Mouse (Mus musculus) cerebellum, adult 2 months (tissue): Measurements from ENCODE around the gene Ppp5c. TPM values are rescaled to one million over a fixed set of nuclear protein-coding genes. Genes with fewer than 3 reads are reported as not detected.
A peak's percentile ranks its signal among the peaks of the same experiment; 100 is the strongest.
"Not testable (repeated sequence)": the region's sequence is repeated elsewhere in the genome, so short reads cannot be mapped to it uniquely, and the experiment has no call there.

Experiments
- DNase-seq, 2 experiments: peaks; one replicate each; pipeline ENCODE4 v3.0.0; 2021
- H3K27ac ChIP-seq: fragments of 200-500 bp; 2 replicates; pipeline ENCODE4 v1.5.1; 2012; ENCODE audit warnings: low read length, control low read depth, inconsistent platforms; ENCODE audit not compliant: insufficient read depth
- H3K27me3 ChIP-seq: fragments of 200-500 bp; 2 replicates; pipeline ENCODE4 v1.6.1; 2012; ENCODE audit warnings: inconsistent platforms, mild to moderate bottlenecking, low read length, moderate library complexity; ENCODE audit not compliant: control insufficient read depth, insufficient read depth
- H3K4me1 ChIP-seq: fragments of 200-500 bp; 2 replicates; pipeline ENCODE4 v1.6.1; 2011; ENCODE audit warnings: low read length; ENCODE audit not compliant: control insufficient read depth, insufficient read depth
- H3K4me3 ChIP-seq: fragments of 200-500 bp; replicated peaks from 2 replicates; pipeline ENCODE3; 2011; ENCODE audit warnings: mild to moderate bottlenecking, low read depth, low read length, control low read depth; ENCODE audit not compliant: insufficient read depth
- CTCF ChIP-seq: fragments of 200-500 bp; IDR thresholded peaks from 2 replicates; pipeline ENCODE4 v1.5.1; 2011; ENCODE audit warnings: low read depth, mild to moderate bottlenecking, control low read depth, low read length, moderate library complexity, borderline replicate concordance; ENCODE audit not compliant: insufficient read depth
- POLR2A ChIP-seq: fragments of 200-500 bp; IDR thresholded peaks from 2 replicates; pipeline ENCODE4 v1.6.1; 2011; ENCODE audit warnings: low read length, control low read depth, borderline replicate concordance; ENCODE audit not compliant: insufficient read depth
- WGBS: fragments of 180-500 bp; shearing (Covaris S2); methylation state at CpG from one replicate; pipeline ENCODE4 v1.1.7; 2018; 5-methylcytosine and 5-hydroxymethylcytosine counted together
- polyA plus RNA-seq: library from polyadenylated mRNA; depleted of rRNA; stranded (reverse); fragments of >200 nt; gene quantifications from 2 replicates; pipeline ENCODE4 v1.2.3, GENCODE M21; 2012; rRNA removed

Gene Ppp5c
- 306 and 336 TPM in 2 replicates for polyA plus RNA-seq

DNA sequence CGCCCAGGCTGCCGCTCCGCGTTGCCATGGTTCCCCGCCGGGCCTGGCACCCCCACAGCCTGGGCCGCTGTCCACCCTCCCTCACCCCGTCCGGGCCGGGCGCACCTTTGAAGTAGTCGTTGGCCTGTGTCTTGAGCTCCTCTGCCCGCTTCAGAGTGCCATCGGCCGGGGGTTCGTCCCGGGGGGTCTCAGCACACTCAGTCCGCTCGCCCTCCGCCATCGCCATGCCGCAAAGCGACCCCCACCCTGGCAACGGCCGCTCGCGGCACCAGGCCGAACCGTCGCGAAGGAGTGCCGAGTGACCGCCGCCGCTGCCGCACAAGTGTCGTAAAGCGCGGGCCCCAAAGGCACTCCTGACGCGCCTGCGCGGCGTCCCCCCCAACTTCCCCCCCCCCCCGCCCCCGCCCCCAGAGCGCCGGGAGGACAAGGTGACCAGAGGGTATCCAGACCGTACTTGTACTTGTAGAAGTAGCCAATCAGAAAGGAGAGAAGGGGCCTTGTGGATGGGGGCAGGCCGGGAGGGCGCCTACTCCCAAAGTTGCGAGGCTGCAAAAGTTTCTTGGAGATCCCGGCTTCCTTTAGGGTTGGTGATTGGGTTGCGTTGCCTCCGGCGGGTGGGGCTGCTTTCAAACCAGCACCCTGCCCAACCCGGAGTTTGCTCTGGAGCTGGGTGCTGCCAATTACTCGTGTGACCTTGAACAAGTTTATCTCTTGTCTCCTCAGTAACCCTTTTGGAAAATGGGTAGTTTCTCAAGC lies at the start of gene Ppp5c:
Gene Ppp5c (minus strand): TSS at position 337 of the 756 bp plus-strand sequence.
- 0% methylated on average over 56 of the region's 58 CpGs for WGBS

DNA sequence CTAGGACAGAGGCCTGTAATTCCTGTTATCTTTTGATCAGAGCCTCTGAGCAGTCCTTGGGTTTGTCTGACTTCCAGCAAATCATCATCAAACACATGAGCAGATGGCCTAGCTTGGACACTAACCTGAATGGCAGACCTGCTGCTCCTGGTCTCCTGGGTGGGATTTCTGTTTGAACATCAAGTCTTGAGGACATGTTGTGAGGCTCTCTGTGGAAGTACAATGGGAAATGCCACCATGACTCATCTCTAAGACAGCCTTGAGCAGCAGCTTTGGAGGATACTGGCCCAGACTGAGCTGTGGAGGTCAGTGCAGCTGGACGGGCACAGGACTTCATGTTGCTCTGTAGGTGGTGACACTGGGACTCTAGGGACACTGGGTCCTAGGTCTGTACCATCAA lies 48.8 kb upstream of the Ppp5c start:
- TF ChIP-seq CTCF, result no peak
- no peak for TF ChIP-seq POLR2A
- peak overlapping the region; percentile 57 for H3K27ac ChIP-seq
- peak; percentile 55 to 78 for DNase-seq
- H3K27me3 ChIP-seq, result no peaks in the 10 kb centered on the region
- peaks cover 18% of the 10 kb centered on the region for H3K4me1 ChIP-seq
- H3K4me3 ChIP-seq, result no peak overlapping the region
- 38% methylated on average over 1 of the region's 1 CpGs for WGBS

More for the DNA sequence above, at the start of gene Ppp5c:
- peak within 1 kb of the TSS; percentile 71 for H3K27ac ChIP-seq
- no peaks in the 10 kb centered on the region for H3K27me3 ChIP-seq
- H3K4me1 ChIP-seq, result peaks cover 34% of the 10 kb centered on the region
- no peak for TF ChIP-seq CTCF
- peak; percentile 67 for TF ChIP-seq POLR2A
- peak within 1 kb of the TSS; percentile 88 for H3K4me3 ChIP-seq
- DNase-seq, result peak; percentile 90 to 91

DNA sequence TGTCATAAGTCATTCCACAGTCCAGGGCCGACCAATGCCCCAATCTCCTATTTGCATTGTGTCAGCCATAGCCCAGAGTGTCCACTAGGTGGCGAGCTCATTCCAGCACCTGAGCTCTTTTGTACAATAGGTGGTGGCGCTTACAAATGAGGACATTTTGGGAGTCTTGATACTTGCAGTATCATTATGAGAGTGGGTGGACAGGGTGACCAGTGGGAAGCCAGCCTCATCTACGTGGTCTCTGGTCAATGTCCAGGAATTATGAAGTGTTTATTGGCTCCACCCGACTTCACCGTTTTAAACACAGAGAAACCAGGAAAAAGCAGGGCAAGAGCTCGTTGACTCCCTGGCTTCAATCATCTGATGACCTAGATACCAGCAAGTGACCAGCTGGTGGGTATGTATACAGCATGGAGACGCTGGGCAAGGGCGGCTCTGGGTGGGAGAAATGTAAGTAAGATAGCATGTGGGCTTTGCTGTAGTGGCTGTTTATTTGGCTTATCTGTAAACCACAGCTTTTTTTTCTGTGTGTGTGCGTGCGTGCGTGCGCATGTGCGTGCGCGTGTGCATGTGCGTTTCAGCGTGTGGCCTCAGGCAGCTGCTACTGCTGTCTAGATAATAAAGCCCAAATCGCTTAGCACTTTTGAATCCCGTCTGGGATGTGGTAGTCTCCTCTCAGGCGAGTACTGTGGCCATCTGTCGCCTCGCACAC lies 46.3 kb upstream of the Ppp5c start, which contains the start of gene Psg16:
Gene Psg16 (plus strand): TSS at position 137 of the 712 bp plus-strand sequence.
- TF ChIP-seq CTCF (peak; percentile 88), POLR2A (peak; percentile 23; the same call in 1 of the 2 replicates)
- WGBS, result 19% methylated on average over 23 of the region's 23 CpGs
- peaks cover 18% of the 10 kb centered on the region for H3K4me1 ChIP-seq
- H3K4me3 ChIP-seq, result peak within 1 kb of the TSS; percentile 71
- no peaks in the 10 kb centered on the region for H3K27me3 ChIP-seq
- DNase-seq, result peak; percentile 91 to 92
- peak within 1 kb of the TSS; percentile 89 for H3K27ac ChIP-seq

DNA sequence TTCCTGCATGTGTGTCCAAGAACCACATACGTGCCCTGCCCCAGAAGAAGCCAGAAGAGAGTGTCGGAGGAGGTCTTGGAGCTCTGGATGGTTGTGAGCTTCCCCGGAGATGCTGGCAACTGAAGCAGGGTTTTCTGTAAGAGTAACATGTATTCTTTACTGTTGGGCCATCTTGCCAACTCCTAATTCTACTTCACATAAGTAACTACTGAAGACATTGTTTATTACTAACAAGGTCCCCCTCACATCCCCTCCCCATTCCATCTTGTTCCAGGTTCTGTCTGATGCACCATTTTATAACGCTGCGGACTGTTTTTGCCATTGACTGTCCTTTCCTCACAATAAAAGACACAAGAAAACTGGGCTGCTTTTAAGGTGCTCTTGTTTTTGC lies 45.8 kb upstream of the Ppp5c start:
- Histone ChIP-seq H3K4me1 (peaks cover 15% of the 10 kb centered on the region), H3K4me3 (no peak overlapping the region), H3K27me3 (no peaks in the 10 kb centered on the region), H3K27ac (peak overlapping the region; percentile 89; the same call in 1 of the 2 replicates)
- DNase-seq, result no peak
- TF ChIP-seq CTCF (no peak), POLR2A (no peak)
- WGBS, result 45% methylated on average over 5 of the region's 5 CpGs

DNA sequence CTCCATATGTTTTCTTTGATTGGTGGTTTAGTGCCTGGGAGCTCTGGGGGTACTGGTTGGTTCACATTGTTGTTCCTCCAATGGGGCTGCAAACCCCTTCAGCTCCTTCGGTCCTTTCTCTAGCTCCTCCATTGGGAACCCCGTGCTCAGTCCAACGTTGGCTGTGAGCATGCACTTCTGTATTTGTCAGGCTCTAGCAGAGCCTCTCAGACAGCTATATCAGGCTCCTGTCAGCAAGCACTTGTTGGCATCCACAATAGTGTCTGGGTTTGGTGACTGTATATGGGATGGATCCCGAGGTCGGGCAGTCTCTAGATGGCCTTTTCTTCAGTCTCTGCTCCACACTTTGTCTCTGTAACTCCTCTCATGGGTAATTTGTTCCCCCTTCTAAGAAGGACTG lies 39.9 kb upstream of the Ppp5c start:
- DNase-seq, result peak in 1 of 2 experiments; percentile 10
- H3K4me3 ChIP-seq, H3K4me1 ChIP-seq, H3K27me3 ChIP-seq, H3K27ac ChIP-seq: not testable (repeated sequence)
- WGBS, result 61% methylated on average over 5 of the region's 5 CpGs

DNA sequence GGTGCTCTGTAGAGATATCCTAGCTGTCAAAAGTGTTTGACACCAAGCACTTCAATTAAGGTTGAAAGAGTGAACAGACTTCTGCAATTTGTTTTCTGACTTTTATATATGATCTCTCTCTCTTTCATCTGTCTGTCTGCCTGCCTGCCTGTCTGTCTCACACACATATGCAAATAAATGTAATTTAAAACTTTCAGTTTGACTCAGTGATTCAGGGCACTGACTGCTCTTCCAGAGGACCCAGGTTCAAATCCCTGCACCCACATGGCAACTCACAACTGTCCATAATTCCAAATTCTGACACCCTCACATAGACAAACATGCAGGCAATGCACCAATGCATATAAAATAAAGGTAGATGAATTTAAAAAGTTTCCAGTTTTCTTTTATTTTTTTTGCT lies 39.3 kb upstream of the Ppp5c start:
- no peaks in the 10 kb centered on the region for H3K27me3 ChIP-seq
- no peaks in the 10 kb centered on the region for H3K4me1 ChIP-seq
- no peak for DNase-seq
- H3K27ac ChIP-seq, result no peak overlapping the region
- H3K4me3 ChIP-seq, result no peak overlapping the region
- TF ChIP-seq CTCF (no peak), POLR2A (no peak)

DNA sequence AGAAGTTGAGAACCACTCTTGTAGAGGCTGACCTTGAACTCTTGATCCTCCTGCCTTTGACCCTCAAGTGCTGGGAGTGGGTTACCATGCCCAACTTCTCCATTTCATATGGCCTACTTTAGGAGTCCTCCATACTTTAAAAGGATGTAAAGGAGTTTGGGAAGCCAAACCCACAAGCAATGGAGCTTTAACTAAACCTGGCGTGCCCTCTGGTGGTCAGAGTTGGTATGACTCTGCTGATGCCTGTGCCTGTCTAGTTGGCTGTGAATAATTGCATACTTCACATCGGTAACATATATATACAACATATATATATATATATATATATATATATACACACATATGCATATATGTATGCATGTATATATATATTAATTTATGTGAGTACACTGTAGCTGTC lies 38.7 kb upstream of the Ppp5c start:
- WGBS, result 0% methylated on average over 2 of the region's 2 CpGs
- DNase-seq, result peak; percentile 77 to 91
- Histone ChIP-seq H3K4me1 (no peaks in the 10 kb centered on the region), H3K4me3 (no peak overlapping the region), H3K27ac (no peak overlapping the region), H3K27me3 (no peaks in the 10 kb centered on the region)
- TF ChIP-seq CTCF (peak; percentile 88), POLR2A (no peak)

DNA sequence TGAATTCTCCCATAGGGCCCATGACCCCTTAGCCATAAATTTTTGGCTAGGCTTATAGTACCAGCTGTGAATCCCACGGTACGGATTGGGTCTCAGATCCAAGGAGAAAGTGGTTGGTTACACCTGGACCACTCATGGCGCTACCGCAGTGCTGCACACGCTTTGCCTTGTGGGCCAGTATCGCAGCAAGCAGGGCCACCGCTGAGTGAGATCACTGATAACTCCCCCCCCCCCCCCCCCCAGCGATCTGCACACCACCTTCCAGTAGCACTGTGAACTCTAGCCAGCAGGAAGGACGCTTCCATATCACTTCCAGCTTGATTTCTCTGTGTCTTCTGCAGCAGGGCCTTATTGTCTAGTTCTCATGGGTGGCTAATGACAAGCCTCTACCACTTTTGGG lies 37.9 kb upstream of the Ppp5c start:
- TF ChIP-seq POLR2A (no peak), CTCF (no peak)
- 78% methylated on average over 9 of the region's 9 CpGs for WGBS
- Histone ChIP-seq H3K27ac (no peak overlapping the region), H3K4me3 (no peak overlapping the region), H3K4me1 (peaks cover 1% of the 10 kb centered on the region), H3K27me3 (no peaks in the 10 kb centered on the region)
- no peak for DNase-seq
